Mouse (Mus musculus) ES-Bruce4 (cell line): Measurements from ENCODE around the gene Vat1l. TPM values are rescaled to one million over a fixed set of nuclear protein-coding genes. Genes with fewer than 3 reads are reported as not detected.

Experiments
- H3K27ac ChIP-seq: 2 replicates; pipeline ENCODE4 v1.5.1; 2012; ENCODE audit warnings: low read length, inconsistent platforms; ENCODE audit not compliant: insufficient read depth
- H3K27me3 ChIP-seq: 2 replicates; pipeline ENCODE4 v1.6.1; 2012; ENCODE audit warnings: mild to moderate bottlenecking, low read length, inconsistent platforms; ENCODE audit not compliant: control insufficient read depth, poor library complexity, insufficient read depth, severe bottlenecking
- H3K36me3 ChIP-seq: 2 replicates; pipeline ENCODE4 v1.6.1; 2012; ENCODE audit warnings: inconsistent platforms, mild to moderate bottlenecking, low read length, moderate library complexity; ENCODE audit not compliant: control insufficient read depth, poor library complexity, insufficient read depth, severe bottlenecking
- H3K4me1 ChIP-seq: one replicate; pipeline ENCODE4 v1.8.1; 2011; ENCODE audit warnings: low read length; ENCODE audit not compliant: control insufficient read depth, insufficient read depth
- H3K4me3 ChIP-seq: 2 replicates; pipeline ENCODE4 v1.5.1; 2011; ENCODE audit warnings: low read depth, mild to moderate bottlenecking, low read length
- H3K9ac ChIP-seq: 2 replicates; pipeline ENCODE4 v1.6.1; 2012; ENCODE audit warnings: low read depth, mild to moderate bottlenecking, inconsistent platforms; ENCODE audit not compliant: poor library complexity, severe bottlenecking
- H3K9me3 ChIP-seq: replicated peaks from 2 replicates; pipeline ENCODE4 v1.6.1; 2012; ENCODE audit warnings: mild to moderate bottlenecking, low read length, inconsistent platforms; ENCODE audit not compliant: control insufficient read depth, poor library complexity, insufficient read depth, severe bottlenecking
- CTCF ChIP-seq: IDR thresholded peaks from one replicate; pipeline ENCODE4 v1.8.1; 2011; ENCODE audit warnings: low read depth, low read length
- EP300 ChIP-seq: IDR thresholded peaks from 2 replicates; pipeline ENCODE4 v1.6.1; 2011; ENCODE audit warnings: low read depth, low read length; ENCODE audit not compliant: insufficient read depth
- POLR2A ChIP-seq: IDR thresholded peaks from one replicate; pipeline ENCODE4 v1.8.1; 2011; ENCODE audit warnings: low read length; ENCODE audit not compliant: insufficient read depth
- polyA plus RNA-seq: library from polyadenylated mRNA; stranded (reverse); fragments of >200 nt; gene quantifications from 2 replicates; pipeline ENCODE4 v1.2.4, GENCODE M21; 2011; ENCODE audit warnings: low read depth; ENCODE audit not compliant: missing spikeins, insufficient read depth, insufficient read length

Vat1l gene
- polyA plus RNA-seq, 1 experiment: 1.1 TPM

- Histone ChIP-seq H3K9me3 (no peaks in the 10 kb centered on the region; the same call in 1 of the 2 replicates), H3K9ac (no peak overlapping the region), H3K27ac (no peak overlapping the region), H3K4me3 (no peak overlapping the region), H3K27me3 (no peaks in the 10 kb centered on the region; the same call in 1 of the 2 replicates), H3K4me1 (no peaks in the 10 kb centered on the region), H3K36me3 (no peaks in the 10 kb centered on the region)
- TF ChIP-seq EP300: no peak
- TF ChIP-seq CTCF: no peak
- no peak for TF ChIP-seq POLR2A
Observed at GRCm38 (mm10) chr8:114306296-114306695, 100.9 kb downstream of the Vat1l start.

DNA sequence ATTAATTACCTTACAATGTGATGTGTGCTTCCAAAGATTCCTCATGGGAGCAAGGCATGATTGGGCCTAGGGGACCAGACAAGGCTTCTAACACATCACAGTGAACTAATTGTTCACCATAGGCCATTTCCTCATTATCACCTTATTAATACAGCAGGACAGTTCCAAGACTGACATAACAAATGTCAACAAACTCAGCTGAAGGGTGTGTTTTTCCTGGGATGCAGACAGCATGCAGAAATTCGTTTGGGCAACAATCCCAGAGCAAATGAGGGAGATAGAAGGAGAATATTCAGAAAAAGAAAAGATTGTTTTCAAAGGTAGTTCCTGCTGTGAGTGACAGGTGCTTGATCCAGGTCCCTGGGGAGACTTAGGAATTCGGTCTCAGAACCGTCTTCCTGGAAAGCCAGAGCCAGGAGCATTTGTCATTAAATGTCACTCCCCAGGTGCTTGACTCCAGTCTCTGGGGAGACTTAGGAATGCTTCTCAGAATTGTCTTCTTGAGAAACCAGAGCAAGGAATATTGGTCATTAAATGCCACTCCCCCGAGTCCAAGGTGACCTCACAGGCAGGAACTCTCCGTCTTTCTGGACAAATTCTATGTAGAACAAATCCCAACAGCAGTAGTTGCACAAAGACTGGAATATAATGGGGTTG is 109.4 kb downstream of the Vat1l start:
- Histone ChIP-seq H3K9me3 (peaks cover 5% of the 10 kb centered on the region), H3K27me3 (no peaks in the 10 kb centered on the region), H3K4me1 (no peaks in the 10 kb centered on the region), H3K9ac (no peak overlapping the region), H3K4me3 (no peak overlapping the region), H3K27ac (no peak overlapping the region), H3K36me3 (no peaks in the 10 kb centered on the region)
- TF ChIP-seq CTCF (no peak), POLR2A (no peak)

GRCm38 (mm10) chr8:114318161-114318560 is 112.7 kb downstream of the Vat1l start:
- H3K4me1 ChIP-seq: no peaks in the 10 kb centered on the region
- no peak for TF ChIP-seq EP300
- no peak for TF ChIP-seq POLR2A
- TF ChIP-seq CTCF: no peak

GRCm38 (mm10) chr8:114322096-114322495 is 116.7 kb downstream of the Vat1l start:
- TF ChIP-seq EP300: no peak
- no peak for TF ChIP-seq POLR2A
- TF ChIP-seq CTCF: no peak
- H3K36me3 ChIP-seq: no peaks in the 10 kb centered on the region
- no peak overlapping the region for H3K9ac ChIP-seq

More at GRCm38 (mm10) chr8:114318161-114318560, 112.7 kb downstream of the Vat1l start:
- H3K9me3 ChIP-seq: peaks cover 7% of the 10 kb centered on the region
- no peaks in the 10 kb centered on the region for H3K36me3 ChIP-seq
- H3K27me3 ChIP-seq: no peaks in the 10 kb centered on the region
- H3K4me3 ChIP-seq: no peak overlapping the region
- no peak overlapping the region for H3K9ac ChIP-seq
- H3K27ac ChIP-seq: no peak overlapping the region

DNA sequence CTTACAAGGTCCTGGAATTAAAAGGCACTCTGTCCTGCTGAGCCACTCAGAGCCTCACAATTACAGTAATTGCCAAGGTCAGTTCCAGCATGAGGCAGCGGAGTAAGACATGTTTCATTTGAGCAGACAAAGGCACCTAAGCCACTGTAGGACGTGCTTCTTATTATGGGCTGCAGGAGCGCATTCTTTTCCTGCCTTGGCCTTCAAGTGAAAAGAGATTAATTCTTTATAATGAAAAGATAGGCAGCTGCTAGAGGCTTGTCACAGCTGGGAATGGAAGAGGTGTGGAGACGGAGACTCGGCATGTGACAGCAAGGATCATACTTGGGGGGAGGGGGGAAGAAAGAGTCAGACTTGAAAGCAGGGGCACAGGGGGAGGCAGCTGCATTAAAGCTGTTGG is 126.5 kb downstream of the Vat1l start:
- Histone ChIP-seq H3K4me1 (no peaks in the 10 kb centered on the region), H3K4me3 (no peak overlapping the region), H3K27me3 (peaks cover 3% of the 10 kb centered on the region; the same call in 1 of the 2 replicates), H3K27ac (no peak overlapping the region), H3K9me3 (peaks cover 21% of the 10 kb centered on the region), H3K9ac (no peak overlapping the region), H3K36me3 (no peaks in the 10 kb centered on the region)
- no peak for TF ChIP-seq POLR2A
- no peak for TF ChIP-seq EP300
- TF ChIP-seq CTCF: no peak

More at GRCm38 (mm10) chr8:114322096-114322495, 116.7 kb downstream of the Vat1l start:
- H3K4me1 ChIP-seq: no peaks in the 10 kb centered on the region
- H3K27ac ChIP-seq: no peak overlapping the region
- H3K9me3 ChIP-seq: peaks cover 15% of the 10 kb centered on the region
- H3K4me3 ChIP-seq: no peak overlapping the region
- H3K27me3 ChIP-seq: no peaks in the 10 kb centered on the region

GRCm38 (mm10) chr8:114332949-114333348 is 127.5 kb downstream of the Vat1l start:
- peaks cover 3% of the 10 kb centered on the region; the same call in 1 of the 2 replicates for H3K27me3 ChIP-seq
- no peak overlapping the region for H3K27ac ChIP-seq
- H3K9ac ChIP-seq: no peak overlapping the region
- H3K36me3 ChIP-seq: no peaks in the 10 kb centered on the region
- no peaks in the 10 kb centered on the region for H3K4me1 ChIP-seq
- peaks cover 21% of the 10 kb centered on the region for H3K9me3 ChIP-seq
- no peak overlapping the region for H3K4me3 ChIP-seq
- no peak for TF ChIP-seq EP300
- TF ChIP-seq CTCF: no peak
- no peak for TF ChIP-seq POLR2A
